Mouse (Mus musculus) retina, embryonic 14.5 days (tissue): ENCODE results near the gene Cep350.
"Not testable (repeated sequence)": the region's sequence is repeated elsewhere in the genome, so short reads cannot be mapped to it uniquely, and the experiment has no call there.

Experiments used
- DNase-seq: peaks from one replicate; pipeline ENCODE4 v3.0.0-alpha.2; 2015; ENCODE audit warnings: low spot score

The Cep350 gene

DNA sequence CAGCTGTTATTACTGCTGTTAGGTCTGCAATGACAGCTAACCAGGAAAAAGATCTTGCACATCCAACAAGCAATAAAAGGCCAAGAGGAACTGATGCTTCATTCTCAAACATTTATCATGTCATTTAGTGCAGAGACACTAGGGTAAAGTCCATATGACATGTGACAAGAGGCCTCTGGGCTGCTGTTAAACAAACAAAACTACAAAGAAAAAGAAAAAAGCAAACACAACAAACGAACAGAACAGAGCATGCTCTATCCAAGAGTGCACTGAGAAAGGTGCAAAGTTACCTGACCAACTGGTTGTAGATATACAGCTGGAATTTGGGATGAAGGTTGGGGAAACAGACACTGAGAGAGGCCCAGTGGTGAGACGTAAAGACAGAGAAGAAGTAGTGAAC, 86.2 kb downstream of the Cep350 start:
- no peak for DNase-seq

DNA sequence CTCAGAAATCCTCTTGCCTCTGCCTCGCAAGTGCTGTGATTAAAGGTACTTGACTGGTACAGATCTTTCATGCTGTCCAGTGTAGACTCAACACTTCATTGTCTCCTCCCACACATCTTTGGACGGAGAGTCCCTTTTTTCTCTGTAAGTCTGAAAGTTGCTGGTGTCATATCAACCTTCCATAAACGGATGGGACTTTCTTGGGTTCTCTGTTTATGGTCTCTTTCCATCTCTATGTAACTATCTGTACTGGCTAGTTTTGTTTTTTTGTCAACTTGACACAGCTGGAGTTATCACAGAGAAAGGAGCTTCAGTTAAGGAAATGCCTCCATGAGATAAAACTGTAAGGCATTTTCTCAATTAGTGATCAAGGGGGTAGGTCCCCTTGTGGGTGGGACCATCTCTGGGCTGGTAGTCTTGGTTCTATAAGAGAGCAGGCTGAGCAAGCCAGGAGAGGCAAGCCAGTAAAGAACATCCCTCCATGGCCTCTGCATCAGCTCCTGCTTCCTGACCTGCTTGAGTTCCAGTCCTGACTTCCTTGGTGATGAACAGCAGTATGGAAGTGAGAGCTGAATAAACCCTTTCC, 90.3 kb downstream of the Cep350 start:
- DNase-seq = not testable (repeated sequence)

DNA sequence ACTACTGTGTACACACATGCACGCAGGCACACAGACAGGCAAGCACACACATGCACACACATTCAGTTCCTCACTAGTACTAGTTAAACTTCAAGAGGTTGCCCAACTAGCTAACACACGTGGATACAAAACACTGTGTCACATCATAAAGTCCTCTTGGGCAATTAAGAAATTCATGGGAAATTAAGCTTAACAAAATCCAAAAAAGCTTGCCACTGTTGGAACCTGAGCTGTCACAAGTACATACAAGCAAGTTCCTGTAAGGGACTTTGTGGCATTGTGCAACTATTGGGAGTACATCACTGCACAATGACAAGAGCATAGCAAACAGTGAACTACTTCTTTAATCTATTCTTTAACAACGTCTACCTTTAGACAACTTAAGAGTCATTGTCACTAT, 93.5 kb downstream of the Cep350 start:
- DNase-seq = no peak

DNA sequence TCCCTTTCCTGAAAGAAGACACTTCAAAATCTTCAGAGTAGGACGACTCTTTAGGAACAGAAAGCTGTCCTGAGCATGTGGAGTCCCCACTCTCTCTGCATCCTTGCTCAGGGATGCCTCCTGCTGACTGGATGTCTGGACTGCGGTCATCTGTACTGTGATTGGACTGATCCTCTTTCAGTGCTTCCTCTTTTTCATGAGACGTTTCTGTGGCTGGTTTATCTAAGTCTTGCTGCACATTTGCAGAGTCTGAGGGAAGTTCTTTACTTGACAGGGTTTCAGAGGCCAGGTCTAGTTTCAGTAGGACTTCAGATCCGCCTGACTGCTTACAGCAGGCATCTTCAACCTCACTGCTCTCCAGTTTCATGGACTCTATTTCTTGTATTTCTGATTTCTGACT, 110.1 kb downstream of the Cep350 start:
- peak; percentile 22 for DNase-seq

DNA sequence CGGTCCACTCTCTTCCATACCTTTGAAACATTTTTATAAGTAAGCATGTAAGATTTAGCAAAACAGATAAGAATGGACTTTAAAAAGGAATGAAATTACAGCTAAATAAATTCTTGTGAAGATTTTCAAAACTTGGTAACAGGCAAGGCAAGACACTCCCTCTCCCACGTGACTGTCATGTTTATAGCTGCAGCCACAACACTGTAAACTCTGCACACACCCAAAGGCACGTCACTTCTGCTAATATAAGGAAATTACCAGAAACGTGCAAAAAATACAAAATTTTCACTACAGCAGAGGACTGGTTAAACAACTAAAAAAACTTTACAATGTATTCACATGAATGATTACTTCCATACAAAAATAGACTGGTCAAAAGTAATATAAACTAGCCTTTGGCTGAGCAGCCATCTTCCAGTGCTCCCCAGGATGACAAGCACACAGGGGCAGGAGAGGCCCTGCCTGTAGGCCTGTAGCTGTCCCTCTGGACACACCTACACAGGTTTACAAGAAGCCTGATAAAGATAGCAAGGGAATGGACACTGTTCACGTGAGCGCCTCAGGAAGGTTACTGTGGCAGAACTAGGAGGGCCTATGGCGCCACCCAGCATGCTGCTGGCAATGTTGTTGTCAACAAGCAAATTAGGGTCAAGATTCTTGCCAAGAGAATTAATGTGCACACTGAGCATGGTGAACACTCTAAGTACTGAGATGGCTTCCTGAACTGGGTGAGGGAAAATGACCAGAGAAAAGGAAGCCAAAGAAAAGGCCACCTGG, 117.9 kb downstream of the Cep350 start:
- no peak for DNase-seq

DNA sequence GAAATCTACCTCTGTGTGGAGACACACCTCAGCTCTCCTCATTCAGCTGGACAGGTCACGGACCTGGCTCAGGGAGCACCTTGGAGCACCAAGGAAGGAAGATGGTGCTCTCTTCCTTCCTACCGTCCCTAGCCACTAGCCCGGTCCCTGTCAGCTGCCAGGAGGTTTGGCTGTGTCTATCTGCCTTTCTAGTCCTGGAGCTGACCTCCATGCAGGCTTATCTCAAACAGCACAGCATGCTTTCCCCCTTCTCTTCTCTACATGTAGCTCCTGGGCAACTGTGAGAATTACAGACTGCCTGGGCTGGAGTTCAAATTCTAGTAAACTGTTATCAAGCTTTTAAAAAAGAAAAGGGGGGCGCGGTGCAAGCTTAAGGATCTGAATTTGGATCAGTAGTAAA, 120.0 kb downstream of the Cep350 start:
- DNase-seq = no peak

DNA sequence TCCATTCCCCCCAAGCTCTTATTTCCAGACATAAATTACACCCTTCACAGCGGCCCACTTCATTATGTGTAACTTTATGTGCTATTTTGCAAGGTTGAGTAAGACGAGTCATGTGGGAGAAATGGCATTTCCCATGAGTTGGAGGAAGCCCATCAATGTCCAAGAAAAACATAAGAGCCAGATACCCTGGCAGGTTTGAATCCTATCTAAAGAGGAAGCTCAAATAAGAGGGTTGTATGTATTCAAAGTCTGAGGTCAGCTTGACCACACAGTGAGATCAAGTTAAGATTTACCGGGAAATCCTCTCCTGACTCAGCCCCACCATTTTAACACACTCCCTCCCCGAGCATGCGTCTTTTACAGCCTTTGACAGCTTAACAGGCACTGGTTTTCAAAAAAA, 128.8 kb downstream of the Cep350 start:
- DNase-seq = no peak

DNA sequence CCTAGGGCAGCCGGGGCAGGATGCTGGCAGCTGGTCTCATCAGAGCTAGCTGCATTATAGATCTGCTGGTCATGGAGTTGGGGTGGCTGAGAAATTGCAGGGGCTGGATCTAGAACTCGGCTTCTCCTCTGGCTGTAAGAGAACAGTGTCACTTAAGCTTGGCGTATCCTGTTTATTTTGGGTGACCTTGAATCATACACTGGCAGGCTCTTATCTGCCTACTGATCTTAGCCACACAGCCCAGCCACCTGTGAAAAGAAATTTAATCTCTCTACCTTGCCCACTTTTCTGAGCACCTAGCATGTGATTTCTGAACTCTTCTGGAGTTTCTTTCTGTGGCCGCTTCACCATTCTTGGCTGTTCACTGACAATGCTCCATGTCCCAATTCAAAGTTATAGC, 129.5 kb downstream of the Cep350 start:
- DNase-seq = no peak

DNA sequence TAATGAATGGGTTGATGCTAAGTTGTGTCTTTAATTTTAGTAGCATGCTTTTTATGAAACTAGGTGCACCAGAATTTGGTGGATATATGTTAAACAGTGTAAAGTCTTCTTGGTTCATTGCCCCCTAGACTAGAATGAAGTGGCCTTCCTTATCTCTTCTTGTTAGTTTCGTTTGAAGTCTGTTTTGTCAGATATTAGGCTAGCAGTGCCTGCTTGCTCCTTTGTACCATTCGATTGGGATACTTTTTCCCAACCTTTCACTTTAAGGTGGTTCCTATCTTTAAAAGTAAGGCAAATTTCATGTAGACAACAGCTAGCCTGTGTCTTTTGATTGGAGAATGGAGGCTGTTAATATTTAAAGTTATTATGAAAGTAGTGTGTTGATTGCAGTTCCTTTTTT, 137.4 kb downstream of the Cep350 start:
- DNase-seq = no peak

DNA sequence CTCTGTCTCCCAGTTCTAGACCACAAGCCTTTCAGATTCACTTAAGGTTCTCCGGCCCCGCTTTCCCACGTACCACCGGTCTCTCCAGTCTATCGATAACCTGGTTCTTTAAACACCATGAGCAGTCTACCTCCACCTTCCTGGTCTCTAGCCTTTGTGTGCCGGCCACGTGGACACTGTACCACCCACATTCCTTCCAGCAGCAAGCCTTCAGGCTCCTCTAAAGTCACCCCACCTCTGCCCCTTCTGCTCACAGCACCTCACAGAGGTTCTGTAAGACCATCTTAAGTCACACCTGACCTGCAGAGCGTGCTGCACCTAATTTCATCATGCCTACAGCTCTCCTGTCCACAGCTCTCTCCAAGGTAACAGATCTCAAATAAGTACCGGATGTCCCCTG, 139.4 kb downstream of the Cep350 start:
- no peak for DNase-seq

DNA sequence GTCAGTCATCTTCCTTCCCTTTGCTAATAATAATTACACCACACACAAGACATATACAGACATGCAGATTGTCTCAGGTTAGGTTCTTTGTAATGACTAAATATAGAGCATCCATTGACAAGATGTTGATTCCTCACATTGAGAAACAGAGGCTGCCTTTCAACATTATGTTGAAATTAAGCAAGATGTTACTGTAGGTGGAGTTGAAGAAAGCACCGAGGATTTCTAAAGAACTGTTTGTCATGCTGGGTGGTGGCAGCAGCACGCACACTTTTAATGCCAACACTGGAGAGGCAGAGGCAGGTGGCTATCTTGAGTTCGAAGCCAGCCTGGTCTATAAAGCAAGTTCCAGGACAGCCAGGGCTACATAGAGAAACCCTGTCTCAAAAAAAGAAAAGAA, 141.1 kb downstream of the Cep350 start:
- no peak for DNase-seq

DNA sequence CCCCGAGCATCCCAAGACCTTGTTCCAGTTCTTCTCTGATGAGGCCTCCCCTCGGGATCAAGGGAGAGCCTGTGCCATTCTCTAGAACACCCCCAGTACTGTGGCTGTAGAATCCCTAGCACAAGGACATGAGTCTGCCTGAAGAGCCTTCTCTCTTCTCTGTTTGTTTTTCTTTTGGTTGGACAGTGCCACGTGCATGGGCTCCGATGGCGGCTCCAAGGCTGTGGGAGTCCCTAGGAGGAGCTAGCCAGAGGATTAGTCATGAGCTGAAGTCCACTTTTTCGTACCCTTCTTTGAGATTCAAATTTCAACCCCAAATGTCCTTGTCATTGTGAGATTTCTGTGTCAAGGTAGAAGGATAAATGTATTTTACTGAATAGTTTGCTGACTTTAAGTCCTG, 142.2 kb downstream of the Cep350 start:
- DNase-seq = no peak

DNA sequence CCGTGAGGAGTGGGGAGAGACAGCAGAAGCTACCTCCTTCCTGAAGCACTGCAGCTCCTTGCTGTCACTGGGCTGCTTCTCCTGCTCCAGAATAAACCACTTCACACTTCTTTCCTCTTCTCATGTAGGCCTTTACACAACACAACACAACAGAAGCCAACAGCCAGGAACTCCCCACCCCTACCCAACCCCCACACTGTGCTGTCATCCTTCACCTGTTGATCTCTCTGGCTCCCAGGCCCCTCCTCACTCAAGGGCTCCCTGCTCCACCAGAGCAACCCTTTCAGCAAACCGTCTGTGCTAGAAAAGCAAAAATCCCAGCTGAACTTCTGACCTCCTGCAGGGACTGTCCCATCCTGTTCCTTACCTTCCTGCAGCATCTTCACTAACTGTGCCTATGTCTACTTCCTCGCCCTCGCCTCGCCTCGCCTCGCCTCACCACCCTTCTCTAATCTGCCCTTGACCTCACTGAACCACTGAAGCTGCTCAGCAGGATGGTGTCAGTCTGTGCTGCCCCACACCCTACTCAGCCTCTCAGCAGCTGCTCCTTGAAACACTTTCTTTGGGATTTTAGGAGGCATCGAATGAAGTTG, 145.3 kb downstream of the Cep350 start:
- DNase-seq = no peak

DNA sequence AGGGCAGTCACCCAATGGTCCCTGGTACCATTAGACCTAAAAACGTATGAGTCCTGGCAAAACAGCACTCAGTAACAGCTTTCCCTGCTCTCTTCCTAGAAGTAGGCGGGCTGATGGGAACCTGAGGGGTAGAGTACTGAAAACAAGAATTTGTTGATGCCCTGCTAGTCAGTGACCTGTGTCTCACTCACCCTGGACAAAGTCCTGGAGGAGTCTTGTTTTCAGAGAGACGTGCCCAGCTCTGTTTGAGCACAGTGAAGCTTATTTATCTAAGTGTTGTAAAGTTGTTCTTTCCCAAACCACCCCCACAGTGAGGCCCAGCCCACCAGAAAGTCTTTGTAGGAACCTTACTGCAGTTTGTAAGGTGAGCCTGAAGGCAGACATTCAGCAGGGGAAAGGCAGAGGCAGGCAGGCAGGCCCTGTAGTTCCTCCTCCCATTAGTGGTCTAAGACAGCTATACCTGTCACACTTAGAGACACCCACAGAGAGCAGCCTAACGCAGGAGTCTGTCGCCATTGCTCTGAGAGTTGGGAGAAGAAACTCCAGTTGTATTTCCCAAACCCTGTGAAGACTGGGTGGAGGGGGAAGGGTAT, 146.2 kb downstream of the Cep350 start:
- no peak for DNase-seq

DNA sequence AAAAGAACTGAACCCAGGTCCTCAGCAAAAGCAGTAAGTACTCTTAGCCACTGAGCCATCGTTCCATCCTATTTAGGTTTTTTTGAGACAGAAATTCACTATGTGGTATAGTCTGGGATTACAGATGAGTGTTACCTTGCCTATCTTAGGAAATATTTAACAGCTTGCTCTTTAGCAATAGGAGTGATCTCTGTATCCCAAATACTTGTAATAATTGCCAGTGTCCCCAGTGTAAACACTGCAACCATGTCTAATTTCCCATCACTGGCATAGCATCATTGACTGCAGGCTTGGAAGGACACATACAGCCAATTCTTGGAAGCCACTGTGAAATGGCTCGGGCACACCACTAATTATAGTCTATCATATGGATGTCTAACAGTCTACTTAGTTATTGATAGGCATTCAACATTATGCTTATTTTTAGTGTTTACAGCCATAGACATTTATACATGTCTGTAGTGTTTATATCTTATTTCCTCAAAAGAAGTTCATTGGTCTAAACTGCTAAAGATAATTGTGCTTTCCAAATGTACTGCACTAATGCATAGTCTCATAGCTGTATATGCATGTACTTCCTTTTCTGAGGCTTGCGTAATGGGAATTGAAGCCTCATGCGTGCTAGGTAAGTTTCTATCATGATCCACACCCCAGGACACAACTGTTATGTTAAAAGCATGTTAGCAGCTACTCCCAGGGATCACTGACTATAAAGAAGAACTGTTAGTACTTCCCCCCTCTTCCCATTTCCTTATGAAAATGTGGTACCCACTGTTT, 146.9 kb downstream of the Cep350 start:
- no peak for DNase-seq

DNA sequence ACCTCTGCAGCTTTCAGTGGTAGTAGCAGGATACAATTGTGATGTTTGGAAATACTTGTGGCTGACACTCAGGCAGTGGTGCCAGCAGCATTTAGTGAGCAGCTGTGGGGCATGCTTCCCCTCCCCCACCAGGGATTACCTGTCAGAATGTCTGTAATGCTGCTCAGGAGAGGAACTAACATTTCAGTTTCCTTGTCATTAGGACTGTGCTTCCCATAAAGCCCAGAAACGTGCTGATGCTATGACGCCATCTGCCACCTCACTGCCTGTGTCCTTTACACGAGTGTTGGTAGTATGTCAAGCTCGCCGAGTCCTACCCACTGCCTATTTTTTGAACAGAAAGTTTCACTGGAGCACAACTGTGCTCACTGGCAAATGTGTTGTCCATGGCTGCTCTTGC, 152.4 kb downstream of the Cep350 start:
- DNase-seq = no peak

DNA sequence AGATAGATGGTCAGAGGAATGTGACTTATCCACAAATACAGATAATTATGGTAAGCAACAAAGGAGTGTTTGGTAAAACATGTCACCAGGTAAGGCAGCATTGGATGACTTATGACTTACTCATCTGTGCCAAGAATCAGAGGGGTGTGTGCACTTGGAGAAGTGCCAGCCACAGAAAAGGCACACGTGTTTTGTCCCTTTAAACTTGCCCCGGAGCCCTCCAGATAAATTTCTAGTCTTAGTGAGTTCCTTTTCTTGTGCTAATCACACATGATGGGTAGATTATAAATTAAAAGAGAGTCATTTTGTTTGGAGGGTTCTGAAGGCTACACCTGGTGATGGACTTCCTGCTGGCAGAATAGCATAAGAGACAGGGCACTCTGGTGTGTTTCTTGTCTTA, 156.9 kb downstream of the Cep350 start:
- DNase-seq = no peak

DNA sequence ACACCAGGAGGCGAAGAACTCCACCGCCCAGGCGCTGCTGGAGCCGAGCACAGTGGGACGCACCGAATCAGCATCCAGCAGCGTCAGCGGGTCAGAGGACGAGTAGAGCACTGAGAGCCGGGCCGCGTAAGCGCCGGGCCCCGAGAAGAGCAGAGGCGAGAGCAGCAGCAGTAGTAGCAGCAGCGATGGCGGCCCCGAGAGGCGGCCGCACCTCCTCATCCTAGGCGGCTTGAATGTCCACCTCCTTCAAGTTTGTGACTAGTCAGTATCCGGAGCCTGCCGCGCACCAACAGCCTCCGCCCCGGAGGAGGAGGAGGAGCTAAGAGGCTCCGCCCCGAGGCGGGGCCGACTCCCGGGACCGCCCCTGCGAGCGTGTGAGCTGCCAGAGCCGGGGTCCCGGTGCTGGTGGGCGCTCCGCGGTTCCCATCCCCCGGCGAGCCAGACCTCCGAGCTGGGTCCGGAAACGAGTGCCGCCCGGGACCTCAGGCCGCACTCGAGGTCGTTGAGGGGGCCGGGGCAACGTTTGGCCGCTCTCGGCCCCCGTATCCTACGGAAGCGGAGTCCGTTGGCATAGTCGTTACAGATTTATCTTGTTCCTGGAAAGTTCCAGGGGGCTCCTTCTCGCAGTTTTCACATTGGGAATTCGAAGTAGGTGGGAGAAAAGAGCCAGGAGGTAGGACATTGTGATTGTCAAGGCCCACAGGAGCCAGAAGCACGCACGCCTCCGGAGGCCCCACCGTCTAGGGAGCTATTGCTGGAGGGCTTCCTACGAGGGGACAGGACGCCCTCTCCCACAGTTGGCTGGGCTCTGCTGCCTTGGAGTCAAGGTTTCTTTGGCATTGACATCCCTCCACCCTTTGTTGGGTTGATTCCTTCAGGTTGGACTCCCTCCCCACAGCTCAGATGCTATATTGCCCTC, 160.2 kb downstream of the Cep350 start, which contains the start of gene Qsox1:
Qsox1 (minus strand) TSS at position 309 of the 919 bp plus-strand sequence.
- peak; percentile 91 for DNase-seq

DNA sequence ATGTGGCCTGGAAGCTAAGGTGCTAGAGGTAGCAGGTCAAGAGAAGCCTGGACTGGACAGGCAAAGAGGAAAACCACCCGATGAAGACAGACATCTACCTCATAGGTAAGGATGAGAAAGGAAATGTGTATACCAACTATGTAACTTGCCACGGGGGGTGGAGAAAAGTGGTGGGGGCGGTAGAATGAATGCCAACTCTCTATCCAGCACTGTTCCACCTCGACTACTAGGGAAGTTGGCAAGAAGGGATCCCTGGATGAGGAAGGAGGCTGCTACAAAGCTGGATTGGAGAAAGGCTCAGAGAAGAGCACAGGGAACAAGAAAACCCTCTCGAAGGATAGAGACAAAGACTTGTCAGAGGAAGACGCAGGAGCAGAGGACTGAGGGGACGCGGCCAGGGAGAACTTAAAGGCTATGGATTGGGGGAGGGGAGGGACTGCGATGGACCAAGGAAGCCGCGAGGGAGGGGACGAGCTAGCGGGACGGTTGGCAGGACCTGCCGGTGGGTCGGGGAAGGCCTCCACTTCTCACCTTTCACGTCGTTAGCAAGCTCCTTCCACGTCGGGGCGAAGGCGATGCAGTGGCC, 161.0 kb downstream of the Cep350 start:
- DNase-seq = peak; percentile 69

DNA sequence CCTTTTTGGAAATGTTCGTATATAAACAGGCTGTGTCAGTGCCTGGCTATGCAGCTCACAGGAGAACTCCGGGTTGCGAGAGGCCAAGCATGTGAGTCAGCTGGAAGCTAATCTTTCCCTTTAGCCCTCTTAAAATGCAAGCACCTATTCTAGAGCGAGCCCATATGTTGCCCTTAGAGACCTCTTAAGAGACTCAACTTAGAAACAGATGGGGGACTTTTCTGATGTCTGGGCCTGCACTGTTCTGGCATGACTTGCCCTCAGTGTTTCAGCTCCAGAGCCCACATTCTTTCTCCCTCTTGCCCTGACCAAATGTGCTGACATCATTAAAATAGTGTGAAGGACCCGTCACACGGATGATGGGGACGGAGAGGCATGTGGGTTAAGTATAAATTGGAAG, 162.4 kb downstream of the Cep350 start:
- peak; percentile 33 for DNase-seq
